Mouse (Mus musculus) testis, postnatal 14 days (tissue): Measurements from ENCODE around the gene Myo1h.

Experiments
- DNase-seq: peaks from one replicate; pipeline ENCODE4 v3.0.0; 2021; ENCODE audit warnings: low spot score

Myo1h gene

DNA sequence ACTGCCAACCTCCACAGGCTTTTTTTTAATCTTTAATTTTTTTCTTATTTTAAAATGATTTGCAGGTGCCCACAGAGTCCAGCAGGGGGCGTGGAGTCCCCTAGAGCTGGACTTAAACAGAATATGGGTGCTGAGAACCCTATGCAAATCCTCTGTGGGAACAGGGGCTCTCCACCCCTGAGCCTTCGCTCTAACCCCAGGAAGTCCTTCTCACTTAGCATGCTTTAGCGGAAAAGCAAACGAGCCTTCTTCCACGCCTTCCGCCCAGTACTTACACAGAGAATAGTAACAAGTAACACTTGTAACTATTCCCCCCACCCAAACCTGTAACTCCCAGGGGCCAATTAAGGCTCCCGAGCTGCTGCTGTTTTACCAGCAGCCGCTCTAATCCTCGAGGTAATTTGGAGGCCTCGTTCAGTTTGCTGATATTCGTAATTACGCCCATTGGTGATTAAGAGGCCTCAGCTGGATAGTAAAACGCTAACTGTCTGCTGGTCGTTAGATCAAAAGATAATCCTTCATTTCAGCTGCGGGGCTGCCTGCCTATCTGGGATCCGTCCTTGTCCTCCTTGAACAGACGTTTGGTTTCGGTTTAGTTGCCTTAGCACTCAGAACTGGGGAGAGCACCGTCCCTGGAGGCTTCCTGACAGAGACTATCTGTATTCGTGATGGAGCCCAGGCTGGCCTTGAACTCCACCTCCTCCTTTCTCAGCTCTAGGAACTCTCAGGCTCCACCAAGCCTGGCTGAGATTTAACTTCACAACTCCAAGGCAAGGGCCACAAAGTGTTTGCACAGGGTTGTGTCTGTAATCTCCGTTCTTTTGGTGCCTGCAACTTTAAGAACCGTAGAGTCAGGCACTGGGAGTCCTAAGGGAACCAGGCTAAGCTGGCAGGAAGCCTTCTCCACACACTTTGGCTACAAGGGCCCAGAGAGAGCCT, 8.0 kb downstream of the Myo1h start:
- DNase-seq, result peak; percentile 59

GRCm38 (mm10) chr5:114298212-114298894, 9.4 kb downstream of the Myo1h start:
- no peak for DNase-seq

- DNase-seq, result no peak
Measured at GRCm38 (mm10) chr5:114299156-114299855, 10.3 kb downstream of the Myo1h start.

- DNase-seq, result no peak
Measured at GRCm38 (mm10) chr5:114299883-114300610, 11.1 kb downstream of the Myo1h start.

DNA sequence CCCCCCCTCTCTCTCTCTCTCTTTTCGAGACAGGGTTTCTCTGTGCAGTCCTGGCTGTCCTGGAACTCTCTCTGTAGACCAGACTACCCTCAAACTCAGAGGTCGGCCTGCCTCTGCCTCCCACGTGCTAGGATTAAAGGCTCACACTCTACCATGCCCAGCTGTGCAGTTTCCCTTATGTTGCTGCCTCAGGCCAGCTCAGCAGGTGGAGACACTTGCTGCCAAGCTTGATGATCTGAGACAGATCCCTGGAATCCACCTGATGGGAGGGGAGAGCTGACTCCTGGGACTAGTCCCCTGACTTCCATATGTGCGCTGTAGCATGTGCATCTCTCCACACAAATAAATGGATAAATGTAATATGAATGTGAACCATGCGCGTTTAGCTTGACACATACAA, 14.2 kb downstream of the Myo1h start:
- DNase-seq, result no peak

GRCm38 (mm10) chr5:114306496-114306895, 17.5 kb downstream of the Myo1h start:
- DNase-seq, result no peak

GRCm38 (mm10) chr5:114308765-114309679, 20.1 kb downstream of the Myo1h start:
- DNase-seq, result no peak

DNA sequence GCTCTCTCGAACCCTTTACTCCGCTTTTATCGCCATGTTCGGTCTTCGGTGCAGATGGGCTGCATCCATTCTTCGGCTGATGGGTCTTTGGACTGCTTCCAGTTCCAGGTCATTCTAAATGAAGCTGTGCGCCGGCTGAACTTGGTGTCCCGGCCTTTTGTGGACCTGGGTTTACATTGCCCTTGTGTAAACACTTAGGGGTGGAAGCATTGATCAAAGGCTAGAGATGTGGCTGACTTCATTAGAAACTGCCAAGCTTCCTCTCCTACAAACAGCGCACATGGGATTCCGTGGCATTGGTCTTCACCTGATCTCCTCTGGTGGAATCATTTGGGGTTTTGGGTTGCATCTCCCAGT, 20.7 kb downstream of the Myo1h start:
- DNase-seq, result no peak

- no peak for DNase-seq
Measured at GRCm38 (mm10) chr5:114323105-114323790, 34.3 kb downstream of the Myo1h start.

GRCm38 (mm10) chr5:114323791-114324507, 35.0 kb downstream of the Myo1h start:
- no peak for DNase-seq

DNA sequence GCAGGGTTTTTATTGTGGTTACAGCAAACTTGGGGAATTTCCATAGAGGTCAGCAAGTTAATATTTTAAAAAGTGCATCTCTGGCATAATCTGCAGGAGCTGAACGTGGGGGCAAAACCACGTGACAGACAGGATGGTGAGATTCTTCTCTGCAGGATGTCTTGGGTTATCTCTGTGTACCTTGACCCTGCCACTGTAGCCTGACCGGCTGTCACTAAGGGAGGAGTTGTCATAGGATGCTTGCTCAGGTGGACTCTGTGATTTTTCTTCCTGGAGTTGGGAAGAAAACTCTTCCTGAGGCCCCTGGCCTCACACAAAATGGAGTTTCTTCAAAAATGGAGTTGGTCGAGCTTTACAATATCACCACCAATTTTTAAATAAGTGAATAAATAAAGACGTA, 54.0 kb downstream of the Myo1h start:
- DNase-seq, result no peak

DNA sequence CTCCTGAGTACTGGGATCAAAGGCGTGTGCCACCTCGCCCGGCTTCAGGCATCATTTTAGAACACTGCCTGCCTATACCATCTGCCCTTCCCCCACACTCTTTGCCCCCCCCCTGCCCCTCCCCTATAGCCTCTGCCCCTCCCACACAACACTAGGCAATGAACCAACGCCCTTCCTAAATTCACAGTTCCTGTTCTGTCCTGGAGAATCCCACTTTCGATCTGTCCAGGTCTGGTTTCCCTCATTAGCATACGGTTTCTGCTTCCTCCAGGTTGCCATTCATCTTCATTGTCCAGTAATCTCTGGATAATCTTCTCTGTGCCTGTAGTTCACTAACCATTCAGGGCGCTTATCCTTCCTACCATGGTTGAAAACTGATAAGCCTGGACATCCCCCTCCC, 54.6 kb downstream of the Myo1h start:
- no peak for DNase-seq

- no peak for DNase-seq
Measured at GRCm38 (mm10) chr5:114345538-114345937, 56.6 kb downstream of the Myo1h start.

- DNase-seq, result no peak
Measured at GRCm38 (mm10) chr5:114347005-114347404, 58.0 kb downstream of the Myo1h start.

- DNase-seq, result no peak
Measured at GRCm38 (mm10) chr5:114351490-114351889, 62.5 kb downstream of the Myo1h start.

DNA sequence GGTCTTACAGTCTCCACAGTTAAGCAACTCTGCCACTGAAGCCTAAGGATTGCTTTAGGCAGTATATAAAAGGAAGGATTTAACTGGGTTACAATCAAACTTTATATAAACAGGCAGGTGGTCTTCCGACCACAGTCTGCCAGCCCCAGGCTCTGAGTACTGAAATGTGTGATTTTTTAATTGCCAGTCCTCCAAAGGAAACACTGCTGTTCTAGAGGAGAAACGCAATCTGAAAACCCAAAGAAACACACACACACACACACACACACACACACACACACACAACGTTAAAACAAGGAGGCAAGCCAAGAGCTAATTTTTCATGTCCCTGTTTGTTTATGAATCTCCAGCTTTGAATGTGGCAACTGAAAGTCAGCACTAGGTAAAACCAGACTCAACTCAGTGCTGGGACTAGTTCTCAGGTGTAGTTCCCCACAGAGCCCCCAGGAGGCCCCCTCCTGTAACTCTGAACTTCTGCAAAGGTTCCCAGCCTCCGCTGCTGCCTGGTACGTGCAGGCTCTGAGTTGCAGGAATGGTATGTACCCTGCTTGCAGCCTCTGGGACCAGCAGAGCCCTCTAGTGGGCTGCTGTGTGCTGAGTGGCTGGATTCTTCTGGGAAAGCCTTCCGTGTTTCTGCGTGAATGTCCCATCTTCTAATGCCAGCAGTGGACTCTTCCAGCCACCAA, 67.4 kb downstream of the Myo1h start:
- peak; percentile 78 for DNase-seq

- DNase-seq, result no peak
Measured at GRCm38 (mm10) chr5:114356936-114357751, 68.2 kb downstream of the Myo1h start.

DNA sequence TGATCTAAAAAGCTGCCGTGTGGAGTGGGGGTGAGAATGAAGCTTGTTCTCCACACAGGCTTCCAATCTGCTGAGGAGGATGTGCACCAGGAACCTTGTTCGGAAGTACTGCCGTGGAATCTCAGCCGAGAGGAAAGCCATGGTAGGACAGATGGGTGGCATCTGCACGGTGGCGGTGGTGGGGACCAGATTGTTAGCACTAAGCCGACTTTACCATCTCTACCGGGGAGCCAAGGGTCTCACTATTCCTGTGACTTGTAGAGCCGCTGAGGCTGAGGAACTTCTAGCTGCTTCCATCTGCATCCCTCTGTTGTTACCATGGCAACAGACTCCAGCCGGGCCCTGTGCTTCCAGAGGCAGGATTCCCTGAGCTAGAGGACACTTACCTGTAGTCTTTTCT, 69.9 kb downstream of the Myo1h start:
- DNase-seq, result no peak
